Mouse (Mus musculus): ENCODE measurements around the gene Ctnna2. TPM values are rescaled to one million over a fixed set of nuclear protein-coding genes. Genes with fewer than 3 reads are reported as not detected.

Ctnna2 gene
- polyA plus RNA-seq (2014; fragmentation: Illumina TruSeq; extraction: RNeasy Lipid Tissue Mini Kit (QIAGEN cat#74804); ENCODE audit: low read depth, low replicate concordance), result 3.4 TPM

GRCm38 (mm10) chr6:77979241-77979961, at the start of gene Ctnna2:
TSS of gene Ctnna2 (minus strand) at chr6:77979699.

DNA sequence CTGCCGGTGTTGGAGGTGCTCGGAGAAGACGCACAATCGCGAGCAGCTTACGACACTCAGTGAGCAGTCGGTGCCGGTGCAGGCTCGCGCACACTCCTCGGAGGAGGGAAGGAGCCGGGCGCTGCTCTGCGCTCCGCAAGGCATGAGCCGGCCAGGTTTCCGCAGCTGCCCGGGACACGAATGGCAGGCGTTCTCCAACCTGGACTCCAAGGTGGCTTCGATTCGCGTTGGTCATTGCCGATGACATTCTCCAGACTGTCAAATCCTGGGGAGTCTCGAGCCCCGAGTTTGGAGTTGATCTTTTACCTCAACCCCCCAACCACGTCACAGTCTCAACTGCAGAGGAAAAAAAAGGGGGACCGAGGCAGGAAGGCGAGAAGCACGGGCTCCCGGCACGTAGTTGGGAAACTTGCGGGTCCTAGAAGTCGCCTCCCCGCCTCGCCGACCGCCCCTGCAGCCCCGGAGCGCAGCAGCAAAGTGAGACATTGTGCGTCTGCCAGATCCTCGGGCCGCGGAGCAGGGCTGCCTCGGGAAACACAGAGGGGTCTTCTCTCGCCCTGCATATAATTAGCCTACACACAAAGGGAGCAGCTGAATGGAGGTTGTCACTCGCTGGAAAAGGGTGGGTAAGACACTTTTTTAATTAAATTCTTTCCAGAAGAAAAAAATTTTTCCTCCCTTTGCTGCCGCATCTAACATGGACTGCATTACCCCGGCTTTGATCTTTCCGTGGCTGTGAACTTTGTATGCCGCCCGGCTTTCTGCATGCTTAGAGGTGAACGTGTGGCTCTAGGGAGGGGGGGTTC, 736.7 kb downstream of the Ctnna2 start, which contains the start of gene Lrrtm1:
Lrrtm1 (plus strand) TSS at position 89 of the 806 bp plus-strand sequence.

